Mouse (Mus musculus): Measurements from ENCODE around the gene Rundc3a. TPM values are rescaled to one million over a fixed set of nuclear protein-coding genes. Genes with fewer than 3 reads are reported as not detected.

The Rundc3a gene
- polyA plus RNA-seq (2012; ENCODE audit: low replicate concordance), result 5.3 and 23.3 TPM in 2 replicates

DNA sequence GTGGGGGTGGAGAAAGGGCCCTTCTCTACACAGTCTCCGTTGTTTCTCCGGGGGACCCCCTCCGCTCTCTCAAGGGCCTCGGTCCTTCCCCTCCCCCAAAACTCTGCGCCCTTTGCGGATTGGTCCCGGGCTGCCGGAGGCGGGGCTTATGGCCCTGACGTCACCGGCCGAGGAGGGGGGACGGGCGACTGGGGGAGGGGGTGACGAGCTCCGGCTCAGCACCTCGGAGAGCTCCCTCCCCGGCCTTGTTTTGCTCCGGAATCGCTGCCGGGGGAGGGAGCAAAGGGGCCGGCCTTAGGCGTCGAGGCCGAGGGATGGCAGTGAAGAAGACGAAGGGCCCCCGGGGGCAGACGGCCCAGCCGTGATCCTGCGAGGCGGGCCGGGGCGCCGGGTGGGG is at the start of gene Rundc3a:
Gene Rundc3a, plus strand, starts transcription at position 166 of the 397 bp plus-strand sequence.

DNA sequence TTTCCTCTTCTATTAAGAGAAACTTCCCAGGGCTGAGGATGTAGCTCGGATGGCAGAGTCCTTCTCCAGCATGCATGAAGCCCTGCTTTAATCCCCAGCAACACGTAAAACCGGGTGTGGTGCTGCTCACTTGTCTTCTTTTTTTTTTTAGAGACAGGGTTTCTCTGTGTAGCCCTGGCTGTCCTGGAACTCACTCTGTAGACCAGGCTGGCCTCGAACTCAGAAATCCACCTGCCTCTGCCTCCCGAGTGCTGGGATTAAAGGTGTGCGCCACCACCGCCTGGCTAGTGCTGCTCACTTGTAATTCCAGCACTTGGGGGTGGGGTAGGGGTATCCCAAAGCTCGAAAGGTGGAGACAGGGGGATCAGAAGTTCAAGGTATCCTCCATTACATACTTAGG is 27.1 kb upstream of the Rundc3a start, which contains the start of gene Slc4a1:
Gene Slc4a1, minus strand, starts transcription at position 101 of the 400 bp plus-strand sequence.

GRCm38 (mm10) chr11:102407834-102408215 is 14.6 kb downstream of the Rundc3a start, which contains the start of gene Slc25a39:
Slc25a39 (minus strand) TSS chr11:102407946.

DNA sequence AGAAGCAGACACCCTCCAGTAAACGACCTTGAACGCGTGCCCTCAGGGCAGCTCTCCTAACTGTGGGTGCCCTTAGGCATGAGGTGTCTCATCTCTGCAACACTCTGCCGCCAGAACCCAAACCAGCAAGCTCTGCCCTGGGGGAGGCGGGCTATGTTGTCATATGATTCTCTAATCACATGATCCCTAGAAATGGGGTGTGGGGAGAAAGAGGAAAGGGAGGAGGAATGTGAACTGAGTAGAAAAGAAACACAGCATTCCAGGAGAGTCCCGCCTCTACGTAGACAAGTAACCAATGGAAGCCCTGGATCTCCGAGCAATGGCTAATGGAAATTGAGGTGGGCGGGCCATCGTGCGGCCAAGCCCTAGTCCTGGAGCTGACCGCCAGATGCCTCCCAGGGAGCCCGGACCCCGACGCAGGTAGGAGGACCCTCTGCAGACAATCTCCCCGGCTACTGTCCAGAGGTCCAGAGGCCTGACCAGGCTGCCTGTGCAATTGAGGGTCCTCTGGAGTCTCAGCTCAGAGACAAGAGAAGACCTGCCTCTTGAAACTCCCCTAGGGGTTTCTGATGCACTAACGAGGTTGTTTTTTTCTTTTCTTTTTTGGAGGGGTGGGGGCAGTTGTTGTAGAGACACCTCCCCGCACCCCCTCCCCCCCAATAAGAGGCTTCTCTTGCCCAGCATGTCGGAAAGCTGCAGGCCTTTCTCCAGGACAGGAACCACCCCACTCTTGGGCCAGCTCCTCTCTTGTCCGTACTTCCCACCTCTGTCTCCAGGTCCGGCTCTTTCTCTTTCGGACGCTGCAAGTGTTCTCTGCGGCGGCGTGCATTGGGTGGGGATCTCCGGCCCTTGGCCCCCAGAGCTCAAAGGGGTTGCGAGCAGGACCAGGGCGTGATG is 37.2 kb downstream of the Rundc3a start, which contains the start of gene Grn:
Gene Grn, plus strand, starts transcription at position 195 of the 897 bp plus-strand sequence.

DNA sequence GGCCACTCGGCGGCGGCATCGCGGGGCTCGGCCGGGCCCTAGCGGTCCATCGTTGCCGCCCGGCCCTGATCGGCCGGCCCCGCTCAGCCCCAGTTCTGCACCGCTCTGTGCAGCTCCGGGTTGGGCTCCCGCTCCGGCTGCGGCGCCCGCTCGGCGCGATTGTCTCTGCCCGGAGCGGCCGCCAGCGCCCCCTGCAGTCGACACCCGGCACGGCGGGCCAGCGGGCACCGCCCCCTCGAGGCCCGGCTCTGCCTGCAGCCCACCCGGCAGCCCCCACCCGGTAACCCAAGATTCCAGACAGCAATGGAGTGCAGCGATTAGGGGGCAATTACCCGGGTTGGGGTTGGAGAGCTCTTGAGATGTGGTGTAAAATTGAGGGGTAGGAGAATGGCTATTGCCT is 54.3 kb downstream of the Rundc3a start, which contains the start of gene Fam171a2:
Gene Fam171a2, minus strand, starts transcription at position 186 of the 400 bp plus-strand sequence.

Other genes with a start within 250 kb of the Rundc3a start
- 2.0 and 2.1 TPM in 2 replicates for gene Nags, start 247.9 kb upstream of the Rundc3a start, polyA plus RNA-seq (2012; ENCODE audit: low replicate concordance)
- gene Tmem101, start 237.0 kb upstream of the Rundc3a start, polyA plus RNA-seq (2012; ENCODE audit: low replicate concordance), result 6.5 and 10.4 TPM in 2 replicates
- 73.7 and 82.1 TPM in 2 replicates for gene Lsm12, start 208.1 kb upstream of the Rundc3a start, polyA plus RNA-seq (2012; ENCODE audit: low replicate concordance)
- 19.9 and 23.2 TPM in 2 replicates for gene G6pc3, start 203.8 kb upstream of the Rundc3a start, polyA plus RNA-seq (2012; ENCODE audit: low replicate concordance)
- gene Hdac5, start 163.2 kb upstream of the Rundc3a start, polyA plus RNA-seq (2012; ENCODE audit: low replicate concordance), result 89.8 and 95.7 TPM in 2 replicates
- gene BC030867, start 144.5 kb upstream of the Rundc3a start, polyA plus RNA-seq (2012; ENCODE audit: low replicate concordance), result 2.6 and 13.3 TPM in 2 replicates
- gene Asb16, start 124.7 kb upstream of the Rundc3a start, polyA plus RNA-seq (2012; ENCODE audit: low replicate concordance), result 0.98 and 1.2 TPM in 2 replicates
- gene Tmub2, start 108.5 kb upstream of the Rundc3a start, polyA plus RNA-seq (2012; ENCODE audit: low replicate concordance), result 46.9 and 69.3 TPM in 2 replicates
- gene Atxn7l3, start 96.8 kb upstream of the Rundc3a start, polyA plus RNA-seq (2012; ENCODE audit: low replicate concordance), result 73.0 and 101 TPM in 2 replicates
- 99.7 and 124 TPM in 2 replicates for gene Ubtf, start 73.7 kb upstream of the Rundc3a start, polyA plus RNA-seq (2012; ENCODE audit: low replicate concordance)
- gene Slc4a1, start 27.2 kb upstream of the Rundc3a start, polyA plus RNA-seq (2012; ENCODE audit: low replicate concordance), result 452 and 1,470 TPM in 2 replicates
- 151 and 356 TPM in 2 replicates for gene Slc25a39, start 14.5 kb downstream of the Rundc3a start, polyA plus RNA-seq (2012; ENCODE audit: low replicate concordance)
- 42.1 and 60.7 TPM in 2 replicates for gene Grn, start 36.9 kb downstream of the Rundc3a start, polyA plus RNA-seq (2012; ENCODE audit: low replicate concordance)
- gene Fam171a2, start 54.3 kb downstream of the Rundc3a start, polyA plus RNA-seq (2012; ENCODE audit: low replicate concordance), result 1.5 and 1.7 TPM in 2 replicates
- gene Itga2b, start 76.7 kb downstream of the Rundc3a start, polyA plus RNA-seq (2012; ENCODE audit: low replicate concordance), result 31.4 and 33.3 TPM in 2 replicates
- 11.2 and 32.6 TPM in 2 replicates for gene Gpatch8, start 163.0 kb downstream of the Rundc3a start, polyA plus RNA-seq (2012; ENCODE audit: low replicate concordance)
- gene Gm11627, start 186.1 kb downstream of the Rundc3a start, polyA plus RNA-seq (2012; ENCODE audit: low replicate concordance), result not detected in 2 replicates
- gene Fzd2, start 211.0 kb downstream of the Rundc3a start, polyA plus RNA-seq (2012; ENCODE audit: low replicate concordance), result 0.09 and 0.49 TPM in 2 replicates